Mouse (Mus musculus) right cerebral cortex, adult 2 months (tissue): Measurements from ENCODE around the gene Hist3h2a.

Experiments used
- DNase-seq, 2 experiments: peaks; one replicate each; pipeline ENCODE4 v3.0.0; 2021 to 2022; ENCODE audit warnings: low spot score in 2 of 2

The Hist3h2a gene

DNA sequence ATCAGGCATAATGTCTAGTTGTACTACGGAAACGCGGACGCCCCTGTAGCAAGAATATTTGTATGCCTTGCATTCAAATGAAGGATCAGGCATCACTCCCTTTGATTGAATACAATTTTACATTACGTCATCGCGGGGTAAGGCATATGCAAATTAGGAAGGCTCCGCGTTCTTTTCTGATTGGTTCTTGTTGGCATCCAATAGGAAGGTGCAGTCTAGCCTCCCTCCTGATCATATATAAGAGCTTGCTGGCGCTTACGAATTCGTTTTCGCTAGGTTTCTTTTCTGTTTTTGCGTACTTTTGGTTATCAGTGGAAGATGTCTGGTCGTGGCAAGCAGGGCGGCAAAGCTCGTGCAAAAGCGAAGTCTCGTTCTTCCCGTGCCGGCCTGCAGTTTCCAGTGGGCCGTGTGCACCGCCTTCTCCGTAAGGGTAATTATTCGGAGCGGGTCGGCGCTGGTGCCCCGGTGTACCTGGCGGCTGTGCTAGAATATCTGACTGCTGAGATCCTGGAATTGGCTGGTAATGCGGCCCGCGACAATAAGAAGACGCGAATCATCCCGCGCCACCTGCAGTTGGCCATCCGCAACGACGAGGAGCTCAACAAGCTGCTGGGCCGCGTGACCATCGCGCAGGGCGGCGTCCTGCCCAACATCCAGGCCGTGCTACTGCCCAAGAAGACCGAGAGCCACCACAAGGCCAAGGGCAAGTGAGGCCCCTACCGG is at the start of gene Hist3h2a, which contains the start of gene Trim17:
Gene Hist3h2a (plus strand): TSS at position 266 of the 723 bp plus-strand sequence.
Gene Trim17 (plus strand): TSS at position 266 of the 723 bp plus-strand sequence.
- peak; percentile 91 for DNase-seq

DNA sequence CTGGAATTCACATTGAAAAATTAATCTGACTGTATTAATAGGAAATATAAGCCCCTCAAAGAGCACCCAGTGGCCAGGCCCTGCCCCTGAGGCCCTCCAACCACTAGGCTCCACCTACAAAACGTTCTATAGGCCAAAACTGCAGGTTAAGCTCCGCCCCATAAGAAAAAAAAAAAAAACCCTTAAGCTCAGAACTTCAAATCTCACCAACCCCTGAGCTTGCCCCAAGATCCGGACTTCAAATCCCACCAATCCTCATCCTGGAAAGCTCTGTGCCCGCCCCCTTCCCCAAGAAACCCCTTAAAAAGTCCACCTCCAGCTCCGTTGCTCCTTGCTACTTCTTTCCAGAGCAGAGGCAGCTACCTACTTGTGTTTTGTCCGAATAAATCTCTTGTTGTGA is 49.6 kb upstream of the Hist3h2a start:
- no peak for DNase-seq

DNA sequence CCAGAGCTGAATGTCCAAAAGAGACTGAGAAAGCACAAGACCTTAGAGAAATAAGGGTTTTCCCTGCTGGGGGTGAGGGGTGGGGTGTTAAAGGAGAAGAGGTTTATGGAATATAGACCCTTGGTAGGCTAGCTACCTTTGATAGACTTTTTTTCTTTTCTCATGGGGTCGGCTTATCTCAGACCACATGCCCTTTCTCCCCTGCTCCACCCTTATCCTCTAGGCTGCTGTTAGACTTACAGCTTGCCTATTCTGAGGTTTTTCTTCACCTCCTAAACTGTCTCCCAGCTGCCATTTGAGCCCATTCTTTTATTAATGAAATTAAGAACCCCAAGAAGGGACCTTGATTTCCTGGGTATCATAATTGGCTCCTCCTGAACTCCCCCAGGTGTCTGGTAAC is 40.7 kb upstream of the Hist3h2a start:
- DNase-seq = no peak

DNA sequence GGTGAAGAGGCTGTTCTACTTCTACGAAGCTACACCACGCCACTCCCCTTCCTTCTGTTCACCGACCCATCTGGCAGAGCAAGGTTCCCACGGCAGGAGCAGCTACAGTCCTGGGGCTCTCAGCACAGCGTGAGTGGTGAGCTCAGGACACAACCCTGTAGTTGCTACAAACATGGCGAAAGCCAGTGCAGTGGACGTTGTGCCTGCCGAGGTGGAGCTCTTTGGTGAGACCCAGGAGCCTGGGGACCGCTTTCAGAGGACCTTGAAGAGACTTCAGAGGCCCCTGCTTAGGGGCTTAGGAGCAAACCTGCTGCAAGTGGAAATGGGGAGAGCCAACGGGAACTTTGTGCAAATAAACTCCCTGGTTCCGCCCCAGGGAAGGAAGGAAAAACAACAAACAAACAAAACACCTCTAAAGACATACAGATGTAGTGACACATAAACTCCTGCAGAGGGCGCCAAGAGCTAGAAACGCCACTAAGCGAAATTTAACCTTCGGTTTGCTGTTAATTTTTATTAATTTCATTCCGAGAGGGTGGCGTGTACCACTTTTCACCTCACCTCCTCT is 39.9 kb upstream of the Hist3h2a start:
- peak in 1 of 2 experiments; percentile 34 for DNase-seq

DNA sequence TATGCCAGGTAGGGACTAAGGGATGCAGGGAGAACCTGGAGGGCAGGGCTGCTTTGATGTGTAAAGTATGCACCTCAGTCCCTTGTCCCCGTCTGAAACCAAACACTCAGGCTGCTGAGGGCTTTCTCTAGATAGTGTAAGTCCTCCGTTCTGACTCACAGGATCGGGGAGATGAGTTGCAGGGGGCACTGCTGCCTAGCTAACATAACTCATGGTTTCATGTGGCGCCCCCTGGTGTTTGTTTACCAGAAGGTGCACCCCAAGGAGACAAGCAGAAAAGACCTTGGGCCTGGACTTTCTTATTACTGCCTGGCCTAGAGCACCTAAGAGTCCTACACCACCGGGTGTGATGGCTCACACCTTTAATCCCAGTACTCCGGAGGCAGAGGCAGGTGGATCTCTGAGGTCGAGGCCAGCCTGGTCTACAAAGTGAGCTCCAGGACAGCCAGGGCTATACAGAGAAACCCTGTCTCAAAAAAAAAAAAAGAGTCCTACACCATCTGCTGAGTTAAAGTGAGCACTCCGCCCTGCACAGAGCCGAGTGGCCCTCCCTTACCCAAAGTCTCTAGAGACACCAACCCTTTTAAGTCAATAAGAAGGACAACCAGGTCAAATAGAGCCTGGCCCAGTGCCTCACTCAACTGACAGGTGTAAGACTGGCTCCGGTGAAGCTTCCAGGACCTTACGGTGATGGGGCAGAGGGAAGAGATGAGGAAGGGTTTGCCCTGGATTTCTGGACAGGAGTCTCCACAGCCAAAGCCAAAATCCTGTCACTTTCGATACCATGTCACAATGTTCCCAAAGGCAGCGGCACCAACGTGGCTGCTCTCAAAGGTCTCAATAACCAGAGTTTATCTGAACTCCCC is 37.4 kb upstream of the Hist3h2a start:
- DNase-seq = no peak

DNA sequence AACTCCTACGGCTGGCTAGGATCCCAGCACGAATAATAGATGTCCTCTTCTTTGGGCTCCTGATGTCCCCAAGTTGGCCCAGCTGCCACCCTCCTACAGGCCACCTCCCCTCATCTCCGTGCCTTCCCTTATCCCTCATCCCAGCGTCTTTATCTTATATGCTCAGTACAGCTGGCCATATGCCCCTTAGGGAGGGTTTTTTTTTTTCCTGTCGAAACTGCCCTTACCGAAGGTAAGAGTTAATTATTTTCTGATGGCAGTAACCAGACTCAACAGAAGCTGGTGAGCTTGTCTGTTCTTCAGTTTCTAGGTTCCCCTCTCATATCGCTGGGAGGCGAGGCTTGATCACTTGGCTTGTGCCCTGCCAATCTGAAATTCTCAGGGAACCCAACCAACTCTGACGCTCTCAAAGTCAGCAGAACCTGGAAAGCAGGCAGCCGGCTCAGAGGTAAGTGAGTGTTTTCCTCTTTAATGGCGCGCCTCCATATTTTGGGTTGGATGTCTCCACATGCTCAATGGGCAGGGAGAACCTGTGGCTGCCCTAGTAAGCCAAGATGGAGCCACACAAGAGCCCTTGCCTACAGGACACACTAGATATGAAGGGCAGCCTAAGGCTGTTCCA is 36.6 kb upstream of the Hist3h2a start, which contains the start of gene Btnl10:
Gene Btnl10 (plus strand): TSS at position 164 of the 622 bp plus-strand sequence.
- no peak for DNase-seq

DNA sequence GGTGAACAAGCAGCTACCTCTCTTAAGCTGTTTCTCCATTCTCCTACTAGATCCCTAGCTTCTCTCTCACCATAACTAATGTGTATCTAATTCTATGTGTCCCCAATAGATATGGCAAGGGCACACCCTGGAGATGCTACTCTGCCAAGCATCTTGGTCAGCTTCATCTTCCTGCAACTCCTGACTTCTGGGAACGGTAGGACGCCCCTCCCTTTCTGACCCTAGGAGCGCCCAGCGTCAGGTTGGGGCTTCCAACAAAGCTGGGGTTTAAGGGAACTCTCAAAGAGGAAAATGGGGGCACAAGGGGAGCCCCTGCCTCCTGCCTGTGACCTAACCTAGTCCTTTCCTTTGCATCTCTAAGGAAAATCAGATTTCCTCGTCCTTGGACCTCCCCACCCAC is 35.7 kb upstream of the Hist3h2a start:
- no peak for DNase-seq

DNA sequence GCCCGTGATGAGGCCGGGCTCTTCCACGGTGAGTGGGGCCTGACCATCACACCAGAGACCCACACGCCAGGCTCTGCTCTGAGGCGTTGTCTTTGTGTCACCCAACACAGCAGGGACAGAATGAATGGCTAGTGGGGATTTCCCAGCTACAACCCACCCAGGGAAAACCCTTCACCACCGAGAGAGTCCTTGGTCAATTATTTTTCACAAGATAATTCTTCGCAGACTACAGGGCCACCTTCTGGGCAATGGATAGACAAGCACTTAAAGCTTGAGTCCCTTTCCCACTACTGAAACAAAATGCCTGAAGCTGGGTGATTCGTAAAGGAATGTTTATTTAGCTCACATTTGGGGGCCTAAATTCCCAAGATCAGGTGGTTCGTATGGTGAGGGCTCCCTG is 32.1 kb upstream of the Hist3h2a start:
- no peak for DNase-seq

DNA sequence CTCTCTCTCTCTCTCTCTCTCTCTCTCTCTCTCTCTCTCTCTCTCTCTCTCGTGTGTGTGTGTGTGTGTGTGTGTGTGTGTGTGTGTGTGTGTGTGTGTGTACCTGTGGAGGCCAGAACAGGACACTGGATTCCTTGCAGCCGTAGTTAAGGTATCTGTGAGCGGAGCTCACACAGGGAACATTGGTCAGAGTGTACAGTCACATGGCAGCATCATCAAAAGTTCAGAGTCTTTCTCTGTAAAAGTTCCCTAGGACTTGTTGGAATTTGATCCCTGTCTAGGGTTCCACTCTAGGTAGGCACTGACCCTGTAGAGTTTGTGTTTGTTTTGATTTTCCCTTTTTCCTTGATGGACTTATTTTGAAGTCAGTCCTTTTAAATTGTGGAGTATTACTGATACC is 27.8 kb upstream of the Hist3h2a start:
- no peak for DNase-seq

DNA sequence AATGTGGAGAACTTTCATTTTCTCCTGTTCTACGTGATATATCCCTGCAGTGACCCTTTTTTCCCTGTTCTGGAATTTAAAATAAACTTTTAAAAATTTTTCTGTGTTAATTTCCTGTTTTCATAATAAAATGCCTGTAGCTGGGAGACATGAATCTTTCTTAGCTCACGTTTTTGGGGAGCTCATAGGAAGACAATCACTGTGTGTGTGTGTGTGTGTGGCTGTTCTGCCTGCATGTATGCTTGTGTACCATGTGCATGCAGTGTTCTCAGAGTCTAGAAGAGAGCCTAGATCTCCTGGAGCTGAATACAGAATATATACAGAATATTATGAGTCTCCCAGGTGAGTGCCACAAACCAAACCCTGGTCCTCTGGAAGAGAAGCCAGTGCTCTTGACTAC is 27.4 kb upstream of the Hist3h2a start:
- no peak for DNase-seq

DNA sequence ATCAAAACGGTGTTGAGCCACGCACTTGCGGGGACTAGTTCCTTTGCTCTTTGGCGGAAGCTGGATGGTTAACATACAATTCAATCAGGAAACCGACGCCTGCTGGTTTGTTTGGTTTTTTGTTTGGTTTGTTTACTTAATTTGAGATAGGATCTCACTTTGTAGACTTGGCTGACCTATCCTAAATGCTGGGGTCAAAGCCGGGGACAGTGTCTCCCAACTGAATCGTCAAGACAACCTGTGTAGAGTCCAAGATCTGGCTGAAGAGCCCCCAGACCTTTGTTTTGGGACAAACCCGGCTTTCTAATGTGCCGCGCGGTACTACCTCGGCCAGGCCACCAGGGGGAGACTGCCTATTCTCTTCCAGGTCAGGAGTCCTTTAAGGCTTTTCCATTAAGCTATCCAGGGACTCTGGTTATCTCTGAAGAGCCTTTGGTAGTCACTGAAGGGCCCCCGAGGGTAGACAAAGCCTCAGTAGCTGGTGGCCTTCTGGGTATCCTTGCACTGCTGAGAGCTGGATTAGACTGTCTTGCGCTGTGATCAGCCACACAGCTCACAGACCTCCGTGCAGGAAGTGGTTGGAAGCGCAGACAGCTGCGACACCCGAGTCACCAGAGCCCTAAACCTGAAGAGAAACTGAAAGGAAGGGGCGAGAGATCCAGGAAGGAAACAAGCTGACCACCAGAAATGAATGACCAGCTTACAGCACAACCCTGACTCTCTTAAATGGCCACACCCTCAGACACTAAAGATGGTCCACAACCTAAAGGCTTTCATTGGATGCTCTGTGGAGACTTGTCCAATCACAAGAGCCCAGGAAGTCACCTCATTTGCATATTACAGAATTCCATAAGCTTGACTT is 26.5 kb upstream of the Hist3h2a start:
- peak in 1 of 2 experiments; percentile 44 for DNase-seq

DNA sequence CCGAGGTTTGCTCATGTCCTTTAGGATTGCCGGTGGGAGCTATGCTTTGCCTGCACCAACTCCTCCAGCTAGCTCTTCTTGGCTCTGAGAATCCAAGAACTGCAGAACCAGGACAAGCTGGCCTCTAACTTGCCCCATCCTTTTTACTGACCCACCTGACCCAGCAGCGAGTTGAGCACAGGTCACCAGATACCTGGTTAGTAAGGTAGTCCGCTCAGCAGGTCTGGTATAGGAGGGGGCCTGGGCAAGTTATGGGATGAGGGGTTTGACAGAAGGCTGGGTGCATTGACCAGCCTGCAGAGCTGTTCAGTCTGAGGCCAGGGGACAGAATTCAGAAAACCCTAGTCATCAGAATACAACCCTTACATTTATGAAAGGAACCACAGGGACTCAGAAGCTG is 25.4 kb upstream of the Hist3h2a start:
- DNase-seq = no peak

DNA sequence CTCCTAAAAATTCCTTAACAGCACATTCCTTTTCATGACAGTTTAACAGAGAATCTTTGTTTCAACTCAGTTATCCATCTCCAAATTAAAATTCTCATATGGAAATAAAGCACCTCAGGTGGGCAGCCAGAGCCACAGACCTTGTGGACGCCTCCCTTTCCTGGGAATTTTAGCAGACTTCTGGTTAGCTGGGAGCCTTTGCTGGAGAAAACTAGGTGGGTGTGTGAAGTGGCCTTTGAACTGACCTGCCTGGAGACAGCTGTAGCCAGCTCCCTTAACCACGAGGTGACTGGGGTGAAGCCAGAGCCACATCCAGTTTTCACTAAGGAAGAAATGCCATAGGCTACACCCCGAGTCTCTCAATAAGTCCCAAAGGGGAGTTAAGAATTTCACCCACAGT is 24.8 kb upstream of the Hist3h2a start:
- DNase-seq = no peak

DNA sequence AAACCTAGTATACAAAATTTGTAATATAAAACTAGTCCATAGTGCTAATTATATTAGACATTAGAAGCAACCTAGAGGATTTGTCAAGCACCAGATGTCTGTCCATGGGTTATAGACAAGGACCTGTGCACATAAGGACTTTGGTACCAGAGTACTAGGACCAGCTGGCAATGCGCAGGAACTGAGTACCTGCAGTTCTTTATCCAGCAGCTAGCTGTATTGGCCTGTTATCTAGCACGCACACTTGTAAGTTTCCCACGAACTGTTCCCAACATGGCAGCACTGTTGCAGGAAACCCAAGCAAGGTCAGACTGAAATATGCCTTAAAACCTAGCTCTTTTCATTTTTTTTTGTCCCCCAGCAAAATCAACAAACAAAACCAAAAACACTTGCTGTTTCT is 24.2 kb upstream of the Hist3h2a start:
- DNase-seq = no peak

DNA sequence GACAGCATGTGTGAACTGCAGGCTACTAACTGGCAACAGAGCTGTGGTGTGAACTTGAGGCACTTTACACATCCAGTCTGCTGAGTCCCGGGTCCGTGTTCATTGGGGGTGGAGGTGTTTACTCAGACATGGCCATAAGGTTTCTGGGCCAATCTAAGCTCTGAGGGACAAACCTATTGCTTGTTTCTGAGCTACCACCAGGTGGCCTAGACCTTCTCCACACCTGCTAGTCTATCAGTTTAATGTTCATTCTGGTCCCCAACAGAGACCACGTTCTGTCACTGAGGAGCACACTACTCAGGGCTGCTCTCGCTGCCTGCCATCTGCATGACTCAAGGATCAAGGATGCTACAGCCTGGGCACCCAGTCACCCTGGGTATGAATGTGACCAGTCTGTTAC is 22.9 kb upstream of the Hist3h2a start:
- DNase-seq = no peak

DNA sequence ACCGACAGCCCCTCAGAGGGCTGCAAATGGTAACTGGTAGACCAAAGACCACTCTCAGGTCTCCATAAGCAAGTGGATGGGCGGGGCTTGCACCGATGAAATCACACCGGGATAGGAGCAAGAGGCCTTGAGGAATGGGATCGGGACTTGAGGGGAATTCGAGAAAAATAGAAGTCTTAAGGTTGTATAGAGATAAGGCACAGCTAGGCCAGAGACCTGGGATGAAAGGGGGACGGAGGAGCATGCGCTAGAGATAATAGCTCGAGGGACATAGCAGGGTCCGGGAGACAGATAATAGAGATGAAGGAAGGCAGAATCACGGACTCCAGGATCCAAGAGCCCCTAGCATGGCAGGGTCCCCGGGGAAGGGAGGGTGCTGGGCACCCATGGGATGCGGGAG is 16.6 kb upstream of the Hist3h2a start:
- DNase-seq = no peak

DNA sequence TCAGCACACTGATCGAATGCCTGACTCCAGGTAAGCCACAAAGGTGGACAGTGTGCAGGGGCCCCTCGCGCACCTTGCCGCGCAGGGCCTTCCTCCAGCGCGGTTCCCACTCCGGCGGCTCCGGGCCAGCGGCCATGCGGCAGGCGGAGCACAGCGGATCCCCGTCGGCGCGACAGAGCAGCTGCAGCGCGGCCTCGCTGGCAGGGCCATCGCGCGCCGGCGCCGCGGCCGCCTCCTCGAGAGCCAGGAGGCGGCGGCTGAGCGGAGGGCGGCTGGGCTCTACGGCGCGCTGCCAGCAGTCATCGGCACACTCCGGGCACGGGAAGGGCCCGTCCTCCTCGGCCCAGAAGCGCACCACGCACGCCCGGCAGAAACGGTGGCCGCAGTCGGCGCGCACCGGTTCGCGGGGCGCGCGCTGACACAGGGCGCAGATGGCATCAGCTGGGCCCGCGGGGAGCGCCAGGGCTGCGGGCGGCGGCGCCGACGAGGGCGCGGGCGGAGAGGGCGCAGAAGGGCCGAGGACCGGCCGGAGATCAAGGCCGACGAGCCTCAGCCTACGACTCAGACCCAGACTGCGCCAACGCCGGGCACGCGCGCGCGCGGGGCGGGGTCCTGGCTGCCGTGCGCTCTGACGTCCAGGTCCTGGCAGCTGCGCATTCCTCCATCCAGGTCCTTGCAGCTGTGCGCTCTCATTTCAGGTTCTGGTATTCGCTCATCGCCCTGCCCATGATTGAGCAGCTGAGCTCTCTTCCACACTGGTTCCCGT is 16.0 kb upstream of the Hist3h2a start, which contains the start of gene Rnf187:
Gene Rnf187 (minus strand): TSS at position 595 of the 766 bp plus-strand sequence.
- DNase-seq = peak; percentile 91 to 93

DNA sequence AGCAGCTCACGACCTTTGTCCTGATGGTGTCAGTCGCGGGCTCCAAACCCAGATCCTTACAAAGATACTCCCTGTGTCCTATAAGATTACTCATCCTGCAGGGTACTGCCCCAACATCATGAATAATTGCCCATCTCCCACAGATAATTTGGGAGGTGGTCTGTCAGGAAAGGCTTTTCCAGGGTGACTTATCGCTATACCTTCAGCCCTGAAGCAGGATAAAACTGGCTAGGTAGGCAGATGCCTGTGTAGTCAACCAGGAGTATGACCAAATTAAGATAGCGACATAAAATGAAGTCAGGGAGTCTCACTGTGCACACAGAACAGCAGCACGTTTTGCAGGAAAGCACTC is 15.4 kb upstream of the Hist3h2a start:
- no peak for DNase-seq

DNA sequence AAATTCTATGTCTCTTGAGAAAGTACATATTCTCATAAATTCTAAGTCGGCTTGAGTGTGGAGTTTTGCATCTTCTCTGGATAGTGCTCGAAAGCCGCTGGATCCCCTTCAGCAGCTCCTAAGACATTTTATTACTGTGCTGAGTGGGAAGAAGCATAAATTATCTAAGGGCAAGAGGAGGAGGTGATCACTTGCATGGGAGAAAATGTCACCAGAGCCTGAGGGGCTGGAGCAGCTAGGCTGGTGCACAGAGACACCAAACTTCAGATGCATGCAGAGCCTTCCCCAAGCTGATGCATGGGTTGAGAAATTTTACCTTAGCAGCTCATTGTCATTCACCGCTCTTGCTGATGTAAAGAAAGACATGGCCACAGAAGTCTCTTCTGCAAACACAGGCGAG is 10.3 kb upstream of the Hist3h2a start:
- no peak for DNase-seq

DNA sequence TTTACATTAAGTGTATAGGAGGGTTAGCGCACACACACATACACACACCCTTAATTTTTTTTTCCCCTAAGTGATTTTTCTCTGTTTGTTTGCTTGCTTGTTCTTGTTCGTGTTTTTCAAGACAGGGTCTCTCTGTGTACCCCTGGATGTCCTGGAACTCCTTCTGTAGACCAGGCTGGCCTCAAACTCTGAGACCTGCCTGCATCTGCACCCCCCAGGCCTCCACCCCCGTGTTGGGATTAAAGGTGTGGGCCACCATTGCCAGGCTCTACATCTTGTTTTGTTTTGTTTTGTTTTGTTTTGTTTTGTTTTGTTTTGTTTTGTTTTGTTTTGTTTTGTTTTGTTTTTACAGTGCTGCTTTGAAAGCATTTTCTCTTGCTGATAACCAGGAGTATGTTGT is 7.2 kb upstream of the Hist3h2a start:
- no peak for DNase-seq
